Comparison of ENCODE assay signal across 19 mouse cellular contexts in the genomic region with DNA sequence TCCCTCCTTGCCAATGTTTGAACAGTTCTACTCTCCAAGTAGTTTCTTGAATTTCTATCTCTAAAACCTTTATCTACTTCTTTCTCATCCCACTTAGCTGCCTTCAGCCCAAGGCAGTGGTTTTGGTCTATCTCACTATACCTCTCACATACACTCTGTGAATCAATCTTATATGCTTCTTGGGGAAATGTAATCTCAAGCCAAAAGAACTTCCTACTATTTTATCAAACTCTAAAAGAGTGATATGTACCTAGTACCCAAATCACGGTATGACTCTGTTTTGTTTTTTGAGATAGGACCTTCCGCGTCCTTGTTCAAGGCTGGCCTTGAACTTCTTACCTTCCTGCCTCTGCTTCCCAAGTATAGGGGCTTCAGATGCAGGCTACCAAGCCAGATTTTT. TPM values are rescaled to one million over a fixed set of nuclear protein-coding genes. Genes with fewer than 3 reads are reported as not detected.
"Had no signal": no experiment of that assay in that cellular context is flagged by ENCODE, and none has a peak within 500 bp of the region (broad histone marks: within the 10 kb centered on the region; RNA-seq: fewer than 3 reads in every experiment).

No protein-coding gene starts in this region.

- H3K9me3 ChIP-seq: limb, embryonic 10.5 days; limb, embryonic 13.5 days; megakaryocyte, embryonic 14.5 days; midbrain, embryonic 10.5 days; midbrain, embryonic 13.5 days; neural tube, embryonic 13.5 days had no signal

- DNase-seq: kidney, adult 11 months; kidney, adult 9 months; kidney, postnatal 14 days; kidney, postnatal 4 days; lung, embryonic 14.5 days; retina, postnatal 1 day; right cerebral cortex, postnatal 25 days; thymus, adult 2 months; thymus, postnatal 14 days; thymus, postnatal 4 days had no signal

- H3K9ac ChIP-seq: limb, embryonic 13.5 days; lung, embryonic 14.5 days; midbrain, embryonic 13.5 days; neural tube, embryonic 13.5 days had no signal

- H3K4me2 ChIP-seq: limb, embryonic 13.5 days; lung, embryonic 14.5 days; midbrain, embryonic 13.5 days; neural tube, embryonic 13.5 days had no signal

- H3K4me3 ChIP-seq: limb, embryonic 10.5 days; limb, embryonic 13.5 days; megakaryocyte, embryonic 14.5 days; midbrain, embryonic 10.5 days; midbrain, embryonic 13.5 days; neural tube, embryonic 13.5 days had no signal

- H3K27ac ChIP-seq: limb, embryonic 10.5 days; limb, embryonic 13.5 days; macrophage; midbrain, embryonic 10.5 days; midbrain, embryonic 13.5 days; neural tube, embryonic 13.5 days had no signal

- H3K36me3 ChIP-seq: neural tube, embryonic 13.5 days had no signal

- ATAC-seq: lung, postnatal 0 days; midbrain, embryonic 13.5 days; midbrain, embryonic 16.5 days had no signal

- H3K27me3 ChIP-seq: megakaryocyte, embryonic 14.5 days; midbrain, embryonic 13.5 days; neural tube, embryonic 13.5 days had no signal

RNA-seq across cellular contexts. Expression of gene Myl4, which starts 3.0 kb away (rescaled TPM):
- polyA plus RNA-seq: macrophage had no signal
